Mouse (Mus musculus): ENCODE data around the gene Gm38431. TPM values are rescaled to one million over a fixed set of nuclear protein-coding genes. Genes with fewer than 3 reads are reported as not detected.
A peak's percentile ranks its signal among the peaks of the same experiment; 100 is the strongest.

Gene Gm38431
- polyA plus RNA-seq, 1 experiment from 2014 or later, result 2.2 TPM

- no peaks in the 10 kb centered on the region for H3K27me3 ChIP-seq
- no peak for ATAC-seq (replicated peaks; ENCODE audit: low FRiP score)
- H3K4me2 ChIP-seq, result 0 out of 2 replicates have a peak overlapping the region, but pooled peaks have one; percentile 10
- H3K4me1 ChIP-seq, result 0 out of 2 replicates have a peak, but pooled peaks cover 5% of the 10 kb centered on the region
- no peaks in the 10 kb centered on the region for H3K9me3 ChIP-seq (replicated peaks)
- H3K4me3 ChIP-seq (replicated peaks), result no peak overlapping the region
- H3K27ac ChIP-seq, result no peak overlapping the region
- no peak overlapping the region for H3K9ac ChIP-seq
- H3K36me3 ChIP-seq, result 0 out of 2 replicates have a peak, but pooled peaks cover 8% of the 10 kb centered on the region
- 51% methylated on average over 15 of the region's 15 CpGs for WGBS
These were observed 8.8 kb upstream of the Gm38431 start for GRCm38 (mm10) chr9:21100447-21101161.

GRCm38 (mm10) chr9:21097793-21098192 is 6.0 kb upstream of the Gm38431 start:
- ATAC-seq (replicated peaks; ENCODE audit: low FRiP score), result no peak
- Histone ChIP-seq H3K4me2 (no peak overlapping the region), H3K36me3 (0 out of 2 replicates have a peak, but pooled peaks cover 7% of the 10 kb centered on the region), H3K9me3 (replicated peaks) (no peaks in the 10 kb centered on the region), H3K4me1 (no peaks in the 10 kb centered on the region), H3K9ac (no peak overlapping the region), H3K27ac (no peak overlapping the region), H3K27me3 (no peaks in the 10 kb centered on the region), H3K4me3 (replicated peaks) (no peak overlapping the region)
- WGBS, result 78% methylated on average over 8 of the region's 8 CpGs

- Histone ChIP-seq H3K4me1 (peaks cover 4% of the 10 kb centered on the region), H3K9ac (no peak overlapping the region), H3K27ac (no peak overlapping the region), H3K27me3 (no peaks in the 10 kb centered on the region), H3K9me3 (replicated peaks) (no peaks in the 10 kb centered on the region), H3K36me3 (0 out of 2 replicates have a peak, but pooled peaks cover 4% of the 10 kb centered on the region), H3K4me3 (replicated peaks) (no peak overlapping the region), H3K4me2 (no peak overlapping the region)
- WGBS, result 93% methylated on average over 4 of the region's 4 CpGs
- ATAC-seq (replicated peaks; ENCODE audit: low FRiP score), result no peak
These were observed 4.2 kb upstream of the Gm38431 start for GRCm38 (mm10) chr9:21095958-21096357.

- H3K4me2 ChIP-seq, result no peak overlapping the region
- ATAC-seq (replicated peaks; ENCODE audit: low FRiP score), result no peak
- peaks cover 23% of the 10 kb centered on the region for H3K36me3 ChIP-seq
- no peak overlapping the region for H3K4me3 ChIP-seq (replicated peaks)
- no peaks in the 10 kb centered on the region for H3K27me3 ChIP-seq
- H3K9me3 ChIP-seq (replicated peaks), result no peaks in the 10 kb centered on the region
- H3K27ac ChIP-seq, result no peak overlapping the region
- 94% methylated on average over 9 of the region's 9 CpGs for WGBS
- H3K4me1 ChIP-seq, result peaks cover 19% of the 10 kb centered on the region
- H3K9ac ChIP-seq, result no peak overlapping the region
These were observed 1.6 kb upstream of the Gm38431 start for GRCm38 (mm10) chr9:21093423-21093822.

GRCm38 (mm10) chr9:21090972-21091706 is 658 bp downstream of the Gm38431 start:
- no peaks in the 10 kb centered on the region for H3K9me3 ChIP-seq (replicated peaks)
- H3K4me3 ChIP-seq (replicated peaks), result peak overlapping the region; percentile 85
- H3K4me2 ChIP-seq, result peak overlapping the region; percentile 75
- no peaks in the 10 kb centered on the region for H3K27me3 ChIP-seq
- 2% methylated on average over 24 of the region's 24 CpGs for WGBS
- peaks cover 19% of the 10 kb centered on the region for H3K4me1 ChIP-seq
- H3K27ac ChIP-seq, result peak overlapping the region; percentile 96
- peaks cover 46% of the 10 kb centered on the region for H3K36me3 ChIP-seq
- no peak; the same call in 1 of the 2 replicates for ATAC-seq (replicated peaks; ENCODE audit: low FRiP score)
- peak overlapping the region; percentile 82 for H3K9ac ChIP-seq

GRCm38 (mm10) chr9:21090537-21090936 is 1.3 kb downstream of the Gm38431 start:
- ATAC-seq (replicated peaks; ENCODE audit: low FRiP score), result no peak
- no peaks in the 10 kb centered on the region for H3K27me3 ChIP-seq
- H3K9ac ChIP-seq, result peak overlapping the region; percentile 82
- WGBS, result 91% methylated on average over 1 of the region's 1 CpGs
- peak overlapping the region; percentile 85 for H3K4me3 ChIP-seq (replicated peaks)
- H3K4me1 ChIP-seq, result peaks cover 19% of the 10 kb centered on the region
- H3K27ac ChIP-seq, result no peak overlapping the region
- no peaks in the 10 kb centered on the region for H3K9me3 ChIP-seq (replicated peaks)
- H3K36me3 ChIP-seq, result peaks cover 52% of the 10 kb centered on the region
- H3K4me2 ChIP-seq, result peak overlapping the region; percentile 75

- H3K4me3 ChIP-seq (replicated peaks), result no peak overlapping the region
These were observed 8.5 kb downstream of the Gm38431 start for GRCm38 (mm10) chr9:21083324-21083723.

GRCm38 (mm10) chr9:21081127-21081526 is 10.7 kb downstream of the Gm38431 start:
- Histone ChIP-seq H3K9ac (no peak overlapping the region), H3K27me3 (no peaks in the 10 kb centered on the region), H3K4me3 (replicated peaks) (no peak overlapping the region), H3K9me3 (replicated peaks) (no peaks in the 10 kb centered on the region), H3K27ac (no peak overlapping the region), H3K4me2 (no peak overlapping the region), H3K36me3 (peaks cover 97% of the 10 kb centered on the region), H3K4me1 (no peaks in the 10 kb centered on the region)
- 88% methylated on average over 9 of the region's 9 CpGs for WGBS
- no peak for ATAC-seq (replicated peaks; ENCODE audit: low FRiP score)

More at GRCm38 (mm10) chr9:21083324-21083723, 8.5 kb downstream of the Gm38431 start:
- Histone ChIP-seq H3K27ac (no peak overlapping the region), H3K4me2 (no peak overlapping the region), H3K9me3 (replicated peaks) (no peaks in the 10 kb centered on the region), H3K4me1 (no peaks in the 10 kb centered on the region), H3K27me3 (no peaks in the 10 kb centered on the region), H3K36me3 (peaks cover 97% of the 10 kb centered on the region), H3K9ac (no peak overlapping the region)
- WGBS, result 89% methylated on average over 3 of the region's 3 CpGs
- ATAC-seq (replicated peaks; ENCODE audit: low FRiP score), result no peak

- Histone ChIP-seq H3K27me3 (no peaks in the 10 kb centered on the region), H3K4me3 (replicated peaks) (no peak overlapping the region), H3K9me3 (replicated peaks) (no peaks in the 10 kb centered on the region), H3K27ac (no peak overlapping the region), H3K4me2 (no peak overlapping the region), H3K36me3 (peaks cover 77% of the 10 kb centered on the region), H3K4me1 (peaks cover 18% of the 10 kb centered on the region), H3K9ac (no peak overlapping the region)
- 93% methylated on average over 3 of the region's 3 CpGs for WGBS
- no peak for ATAC-seq (replicated peaks; ENCODE audit: low FRiP score)
These were observed 16.2 kb downstream of the Gm38431 start for GRCm38 (mm10) chr9:21075625-21076024.

- Histone ChIP-seq H3K9ac (no peak overlapping the region), H3K9me3 (replicated peaks) (no peaks in the 10 kb centered on the region), H3K27me3 (no peaks in the 10 kb centered on the region), H3K4me1 (peaks cover 18% of the 10 kb centered on the region), H3K4me2 (no peak overlapping the region), H3K4me3 (replicated peaks) (no peak overlapping the region), H3K27ac (0 out of 2 replicates have a peak overlapping the region, but pooled peaks have one; percentile 80), H3K36me3 (peaks cover 74% of the 10 kb centered on the region)
- 80% methylated on average over 1 of the region's 1 CpGs for WGBS
- no peak for ATAC-seq (replicated peaks; ENCODE audit: low FRiP score)
These were observed 17.6 kb downstream of the Gm38431 start for GRCm38 (mm10) chr9:21074173-21074572.

- 2% methylated on average over 58 of the region's 58 CpGs for WGBS
- Histone ChIP-seq H3K4me3 (replicated peaks) (peak within 1 kb of the TSS; percentile 95), H3K4me2 (peak within 1 kb of the TSS; percentile 87), H3K36me3 (peaks cover 69% of the 10 kb centered on the region), H3K27me3 (no peaks in the 10 kb centered on the region), H3K27ac (peak within 1 kb of the TSS; percentile 80), H3K9ac (peak within 1 kb of the TSS; percentile 89), H3K9me3 (replicated peaks) (no peaks in the 10 kb centered on the region), H3K4me1 (peaks cover 18% of the 10 kb centered on the region)
- peak; percentile 94 for ATAC-seq (replicated peaks; ENCODE audit: low FRiP score)
These were observed 18.6 kb downstream of the Gm38431 start, which contains the start of the genes Gm49373 and Fdx1l for GRCm38 (mm10) chr9:21073044-21073840. Gene Gm49373 (minus strand): TSS chr9:21073096. Gene Fdx1l (minus strand): TSS chr9:21073614.

All from kidney, embryonic 15.5 days (tissue).